ENCODE assay signal across 8 mouse cellular contexts in the genomic region with DNA sequence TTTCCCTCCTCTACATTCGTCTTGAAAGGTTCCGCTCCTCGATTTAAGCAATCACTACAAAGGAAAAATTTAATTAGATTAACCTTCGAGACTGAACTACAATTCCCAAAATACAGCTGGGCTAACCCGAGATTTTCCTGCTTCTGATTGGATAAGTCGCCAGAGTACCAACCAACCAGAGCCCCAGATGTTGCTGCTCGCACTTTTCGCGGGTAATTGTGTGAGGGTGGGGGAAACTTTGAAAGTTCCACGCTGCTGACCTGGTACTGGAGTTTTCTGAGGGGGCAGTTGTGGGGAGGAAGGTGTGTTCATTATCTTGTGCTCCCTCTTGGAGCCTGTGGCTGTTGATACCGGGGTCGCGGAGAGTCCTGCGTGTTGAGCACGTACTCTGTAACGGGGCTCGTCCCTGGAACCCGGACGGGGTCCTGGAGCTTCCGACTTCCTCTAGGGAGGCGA. TPM values are rescaled to one million over a fixed set of nuclear protein-coding genes. Genes with fewer than 3 reads are reported as not detected.
DNase-seq lines count a peak whose midpoint lies in the region; ATAC-seq lines count a peak whose summit lies in the region.

A gene (plus strand): TSS at position 162 of the 456 bp plus-strand sequence.

- under 1% methylated on average over 21 of the region's 21 CpGs for WGBS in hindbrain, embryonic 14.5 days

- H3K4me2 ChIP-seq in hindbrain, embryonic 14.5 days (replicated peaks), result peak within 1 kb of the TSS; percentile 88

- peak within 1 kb of the TSS; percentile 68 for H3K9ac ChIP-seq in hindbrain, embryonic 14.5 days

- peak; percentile 85 for ATAC-seq in hindbrain, embryonic 14.5 days (ENCODE audit: low FRiP score)

- peak within 1 kb of the TSS; percentile 56 for H3K4me3 ChIP-seq in hindbrain, embryonic 14.5 days (replicated peaks; ENCODE audit: low read length)

- H3K27ac ChIP-seq in hindbrain, embryonic 14.5 days, result peak within 1 kb of the TSS; percentile 69

- peaks cover 13% of the 10 kb centered on the region for H3K4me1 ChIP-seq in hindbrain, embryonic 14.5 days (replicated peaks; ENCODE audit: control insufficient read depth, insufficient read depth, low read length)

- H3K9me3 ChIP-seq in hindbrain, embryonic 14.5 days (ENCODE audit: control insufficient read depth, low read length), result no peaks in the 10 kb centered on the region

- DNase-seq in T-cell, adult 2 months (ENCODE audit: low spot score), result peak; percentile 82
- DNase-seq in cerebellum, postnatal 25 days, result peak; percentile 59 to 70
- peak; percentile 29 to 52 for DNase-seq in frontal cortex, postnatal 25 days (ENCODE audit: low spot score in 2 of 2)
- DNase-seq in hindbrain, embryonic 14.5 days (ENCODE audit: low spot score), result peak; percentile 90
- peak; percentile 51 to 67 for DNase-seq in layer of hippocampus, postnatal 36 days
- DNase-seq in lung, postnatal 36 days, result peak; percentile 93
- DNase-seq in retina, postnatal 1 day, result peak; percentile 95
- peak; percentile 30 for DNase-seq in urinary bladder, adult 2 months (ENCODE audit: low spot score)

- H3K27me3 ChIP-seq in hindbrain, embryonic 14.5 days (ENCODE audit: control insufficient read depth, insufficient read depth, low read length), result no peaks in the 10 kb centered on the region

- H3K36me3 ChIP-seq in hindbrain, embryonic 14.5 days (replicated peaks; ENCODE audit: control insufficient read depth, insufficient read depth), result peaks cover 5% of the 10 kb centered on the region; the same call in 1 of the 2 replicates

RNA-seq across cellular contexts. Expression of the gene that starts here (rescaled TPM):
- polyA plus RNA-seq in hindbrain, embryonic 14.5 days (2014; fragmentation: Nextera tagmentation; extraction: Ambion mirVana), result 1.2 and 1.5 TPM in 2 replicates
- under 1 TPM; 0.17 to 0.18 TPM for total RNA-seq in layer of hippocampus, postnatal 36 days (2021)
- polyA plus RNA-seq in urinary bladder, adult 2 months (2012; rRNA removed), result 1.7 and 2.3 TPM in 2 replicates

Comparison
In these comparisons a context has a peak if more than half of its experiments do, and no peak if none do; other contexts are left out.
1. Peak in every context shown above with its lines: DNase-seq, ATAC-seq, H3K4me3 ChIP-seq and H3K27ac ChIP-seq.
2. Peak in DNase-seq in layer of hippocampus, postnatal 36 days; RNA of the gene not detected or under 1 TPM.
3. DNase-seq: peak in every context shown above with its lines; median percentile 95 in retina, postnatal 1 day; 93 in lung, postnatal 36 days; 90 in hindbrain, embryonic 14.5 days; 82 in T-cell, adult 2 months; 64 in cerebellum, postnatal 25 days; 59 in layer of hippocampus, postnatal 36 days; 40 in frontal cortex, postnatal 25 days; 30 in urinary bladder, adult 2 months.